Mouse (Mus musculus) forebrain, postnatal 0 days (tissue): ENCODE results near the gene Sh3pxd2a. TPM values are rescaled to one million over a fixed set of nuclear protein-coding genes. Genes with fewer than 3 reads are reported as not detected.
A peak's percentile ranks its signal among the peaks of the same experiment; 100 is the strongest.

Experiments
- ATAC-seq: fragments of 200-750 bp; cut with Nextera tagmentation; 2 replicates; pipeline ENCODE4 v1.8.0; 2017; ENCODE audit warnings: mild to moderate bottlenecking, moderate library complexity
- DNase-seq: peaks from one replicate; pipeline ENCODE4 v3.0.0-alpha.2; 2015
- H3K27ac ChIP-seq: fragments of 300-500 bp; sonication (generic); 2 replicates; pipeline ENCODE4 v1.5.1; 2014; ENCODE audit warnings: low read depth, mild to moderate bottlenecking, antibody characterized with exemption, low read length, moderate library complexity, mixed read lengths
- H3K27me3 ChIP-seq: fragments of 300-500 bp; sonication (generic); 2 replicates; pipeline ENCODE4 v1.6.1; 2014; ENCODE audit warnings: mild to moderate bottlenecking, low read length, mixed read lengths; ENCODE audit not compliant: insufficient read depth
- H3K36me3 ChIP-seq: fragments of 300-500 bp; sonication (generic); 2 replicates; pipeline ENCODE4 v1.6.1; 2014; ENCODE audit warnings: mild to moderate bottlenecking, moderate library complexity; ENCODE audit not compliant: insufficient read depth
- H3K4me1 ChIP-seq: fragments of 300-500 bp; sonication (generic); 2 replicates; pipeline ENCODE4 v1.6.1; 2014; ENCODE audit warnings: antibody characterized with exemption; ENCODE audit not compliant: insufficient read depth
- H3K4me2 ChIP-seq: fragments of 300-500 bp; sonication (generic); 2 replicates; pipeline ENCODE4 v1.6.1; 2014; ENCODE audit warnings: low read depth, mild to moderate bottlenecking, moderate library complexity
- H3K4me3 ChIP-seq: fragments of 300-500 bp; sonication (generic); 2 replicates; pipeline ENCODE4 v1.5.1; 2014; ENCODE audit warnings: low read depth, low read length, mixed read lengths
- H3K9ac ChIP-seq: fragments of 300-500 bp; sonication (generic); 2 replicates; pipeline ENCODE4 v1.6.1; 2014; ENCODE audit warnings: mild to moderate bottlenecking
- H3K9me3 ChIP-seq: fragments of 300-500 bp; sonication (generic); 2 replicates; pipeline ENCODE4 v1.6.1; 2016; ENCODE audit warnings: low read length
- CTCF ChIP-seq: sonication (generic); IDR thresholded peaks from 2 replicates; pipeline ENCODE4 v1.5.1; 2016; ENCODE audit warnings: antibody characterized with exemption, control low read depth, low read depth
- WGBS: fragments of 180-500 bp; shearing (Covaris S2); extraction: QIAGEN DNeasy Blood & Tissue Kit; methylation state at CpG from one replicate; pipeline ENCODE4 v1.1.7; 2014; 5-methylcytosine and 5-hydroxymethylcytosine counted together
- polyA plus RNA-seq: library from polyadenylated mRNA; unstranded; fragments of >200 nt; fragmentation: Nextera tagmentation; extraction: Ambion mirVana; gene quantifications from 2 replicates; pipeline ENCODE4 v1.2.1, GENCODE M21; 2015
- total RNA-seq: library from RNA; depleted of rRNA; stranded (reverse); fragments of >200 nt; gene quantifications from 2 replicates; pipeline ENCODE4 v1.2.3, GENCODE M21; 2014

Gene Sh3pxd2a
- total and polyA plus RNA-seq, 2 experiments from 2014 or later, result 1.2 to 20.8 TPM

GRCm38 (mm10) chr19:47419208-47419607 is 45.0 kb downstream of the Sh3pxd2a start:
- no peak overlapping the region for H3K4me3 ChIP-seq
- no peak for TF ChIP-seq CTCF
- 47% methylated on average over 8 of the region's 8 CpGs for WGBS
- no peaks in the 10 kb centered on the region for H3K27me3 ChIP-seq
- H3K9me3 ChIP-seq, result no peaks in the 10 kb centered on the region
- H3K4me1 ChIP-seq, result no peaks in the 10 kb centered on the region
- no peak overlapping the region for H3K9ac ChIP-seq
- H3K36me3 ChIP-seq, result no peaks in the 10 kb centered on the region
- no peak overlapping the region for H3K27ac ChIP-seq
- DNase-seq (peak; percentile 24), ATAC-seq (no peak)
- no peak overlapping the region for H3K4me2 ChIP-seq

DNA sequence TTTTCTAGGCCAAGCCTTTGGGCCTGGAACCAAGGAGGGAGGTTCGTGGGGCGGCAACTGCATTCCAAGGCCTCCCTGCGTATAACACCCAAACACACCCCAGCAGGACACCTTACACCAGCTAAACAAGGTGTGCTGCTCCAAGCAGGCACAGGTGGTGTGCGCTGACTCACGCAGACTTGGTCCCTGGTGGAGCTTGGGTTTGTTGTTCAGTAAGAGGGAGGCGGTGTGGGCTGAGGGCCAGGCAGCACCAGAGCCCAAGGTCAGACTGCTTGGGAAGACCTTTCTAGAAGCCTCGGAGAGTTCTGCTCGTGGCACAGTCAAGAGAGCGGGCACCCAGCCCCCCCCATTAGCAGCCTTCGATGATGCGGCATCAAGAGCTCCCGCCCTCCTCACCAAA is 48.0 kb downstream of the Sh3pxd2a start:
- no peak for TF ChIP-seq CTCF
- 92% methylated on average over 12 of the region's 12 CpGs for WGBS
- no peak for DNase-seq

DNA sequence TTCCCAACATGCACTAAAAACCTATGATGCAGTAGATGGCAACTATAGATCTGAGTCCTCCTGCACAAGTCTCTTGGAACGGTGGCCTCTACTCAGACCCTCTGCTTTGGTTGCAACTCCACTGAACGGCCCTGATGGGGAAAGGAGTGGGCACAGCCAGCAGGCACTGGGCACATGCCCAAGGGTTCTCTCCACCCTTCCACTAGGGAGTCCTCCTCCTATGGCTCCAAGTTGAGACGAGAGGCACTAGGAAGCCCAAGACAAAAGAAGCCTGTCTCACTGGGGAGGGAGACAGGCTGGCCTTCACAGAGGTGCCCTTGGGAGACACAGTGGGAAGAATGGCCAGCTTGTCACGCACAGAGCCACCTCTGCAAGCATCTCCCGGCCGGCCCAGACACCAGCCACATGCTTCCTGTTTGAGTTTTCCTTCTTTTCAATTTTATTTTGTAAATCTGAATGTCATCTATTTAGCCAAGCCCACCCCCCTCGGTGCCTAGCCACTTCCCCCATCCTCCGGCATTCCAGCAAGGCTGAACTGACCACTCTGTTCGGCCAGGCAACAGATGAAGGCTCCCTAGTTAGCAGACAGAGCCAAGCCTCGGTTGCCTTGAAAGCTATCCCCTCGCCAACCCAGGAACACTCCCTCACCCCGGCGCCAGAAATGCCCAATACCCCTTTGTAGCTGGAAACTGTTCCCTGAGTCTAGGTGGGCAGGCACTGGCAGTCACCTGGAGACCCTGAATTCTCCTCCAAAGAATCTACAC is 49.9 kb downstream of the Sh3pxd2a start:
- Histone ChIP-seq H3K4me1 (no peaks in the 10 kb centered on the region), H3K27ac (no peak overlapping the region), H3K27me3 (no peaks in the 10 kb centered on the region), H3K4me2 (no peak overlapping the region), H3K9ac (no peak overlapping the region), H3K9me3 (no peaks in the 10 kb centered on the region), H3K36me3 (no peaks in the 10 kb centered on the region), H3K4me3 (no peak overlapping the region)
- DNase-seq (no peak), ATAC-seq (peak; percentile 50)
- 56% methylated on average over 13 of the region's 13 CpGs for WGBS
- TF ChIP-seq CTCF, result no peak

More for the DNA sequence above, 48.0 kb downstream of the Sh3pxd2a start:
- no peak for ATAC-seq
- no peaks in the 10 kb centered on the region for H3K27me3 ChIP-seq
- H3K4me3 ChIP-seq, result no peak overlapping the region
- H3K4me1 ChIP-seq, result no peaks in the 10 kb centered on the region
- H3K9ac ChIP-seq, result no peak overlapping the region
- H3K9me3 ChIP-seq, result no peaks in the 10 kb centered on the region
- no peak overlapping the region for H3K4me2 ChIP-seq
- no peak overlapping the region for H3K27ac ChIP-seq
- no peaks in the 10 kb centered on the region for H3K36me3 ChIP-seq

GRCm38 (mm10) chr19:47413458-47414005 is 50.7 kb downstream of the Sh3pxd2a start:
- Histone ChIP-seq H3K36me3 (no peaks in the 10 kb centered on the region), H3K9ac (no peak overlapping the region), H3K9me3 (no peaks in the 10 kb centered on the region), H3K4me1 (no peaks in the 10 kb centered on the region), H3K27me3 (no peaks in the 10 kb centered on the region), H3K27ac (no peak overlapping the region), H3K4me2 (no peak overlapping the region), H3K4me3 (no peak overlapping the region)
- TF ChIP-seq CTCF, result no peak
- no peak for ATAC-seq
- WGBS, result 71% methylated on average over 6 of the region's 6 CpGs
- DNase-seq, result no peak

GRCm38 (mm10) chr19:47412566-47413248 is 51.5 kb downstream of the Sh3pxd2a start:
- ATAC-seq (no peak), DNase-seq (no peak)
- Histone ChIP-seq H3K4me3 (no peak overlapping the region), H3K9ac (no peak overlapping the region), H3K36me3 (no peaks in the 10 kb centered on the region), H3K27ac (no peak overlapping the region), H3K27me3 (no peaks in the 10 kb centered on the region), H3K9me3 (no peaks in the 10 kb centered on the region), H3K4me1 (no peaks in the 10 kb centered on the region), H3K4me2 (no peak overlapping the region)
- WGBS, result 84% methylated on average over 11 of the region's 11 CpGs
- TF ChIP-seq CTCF, result no peak

GRCm38 (mm10) chr19:47410301-47410700 is 53.9 kb downstream of the Sh3pxd2a start:
- no peaks in the 10 kb centered on the region for H3K27me3 ChIP-seq
- 94% methylated on average over 6 of the region's 6 CpGs for WGBS
- ATAC-seq (no peak), DNase-seq (no peak)
- H3K27ac ChIP-seq, result no peak overlapping the region
- no peak overlapping the region for H3K4me2 ChIP-seq
- no peaks in the 10 kb centered on the region for H3K36me3 ChIP-seq
- H3K4me3 ChIP-seq, result no peak overlapping the region
- no peak for TF ChIP-seq CTCF
- no peaks in the 10 kb centered on the region for H3K4me1 ChIP-seq
- no peaks in the 10 kb centered on the region for H3K9me3 ChIP-seq
- no peak overlapping the region for H3K9ac ChIP-seq

- Histone ChIP-seq H3K4me3 (no peak overlapping the region), H3K27me3 (no peaks in the 10 kb centered on the region), H3K9me3 (no peaks in the 10 kb centered on the region), H3K27ac (no peak overlapping the region), H3K36me3 (no peaks in the 10 kb centered on the region), H3K4me2 (no peak overlapping the region), H3K9ac (no peak overlapping the region), H3K4me1 (no peaks in the 10 kb centered on the region)
- ATAC-seq (no peak), DNase-seq (no peak)
- TF ChIP-seq CTCF, result no peak
These were observed 55.1 kb downstream of the Sh3pxd2a start for GRCm38 (mm10) chr19:47409142-47409541.
